Mouse (Mus musculus) layer of hippocampus, adult 18-20 months (tissue): Measurements from ENCODE around the gene Abcc5. TPM values are rescaled to one million over a fixed set of nuclear protein-coding genes. Genes with fewer than 3 reads are reported as not detected.

ENCODE experiments used
- DNase-seq, 2 experiments: peaks; one replicate each; pipeline ENCODE4 v3.0.0; 2022; ENCODE audit warnings: low spot score in 2 of 2
- total RNA-seq, 2 experiments: library from RNA; stranded (reverse); gene quantifications; 2 replicates each; pipeline ENCODE4 v1.2.3; 2021

The Abcc5 gene
- total RNA-seq, 2 experiments from 2014 or later, result 199 TPM

DNA sequence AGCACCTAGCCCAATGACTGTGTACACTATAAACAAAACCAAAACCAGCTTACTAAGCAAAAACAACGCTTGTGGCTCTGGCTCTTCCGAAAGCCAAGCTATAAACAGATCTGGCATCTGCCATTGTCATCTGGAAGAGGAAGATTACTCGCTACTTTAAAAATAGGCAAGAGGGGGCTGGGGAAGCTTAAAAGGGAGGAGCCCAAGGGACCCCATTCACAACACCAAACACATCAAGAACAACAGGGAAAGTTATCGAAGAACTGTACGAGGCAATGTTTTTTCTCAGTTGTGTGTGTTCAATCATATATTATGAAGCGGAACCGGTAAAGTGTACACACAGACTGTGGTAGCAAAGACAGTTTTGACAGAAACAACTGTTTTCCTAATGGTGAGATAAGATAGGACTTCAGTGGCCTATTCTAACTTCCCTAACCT is 1.9 kb downstream of the Abcc5 start:
- DNase-seq, result no peak

DNA sequence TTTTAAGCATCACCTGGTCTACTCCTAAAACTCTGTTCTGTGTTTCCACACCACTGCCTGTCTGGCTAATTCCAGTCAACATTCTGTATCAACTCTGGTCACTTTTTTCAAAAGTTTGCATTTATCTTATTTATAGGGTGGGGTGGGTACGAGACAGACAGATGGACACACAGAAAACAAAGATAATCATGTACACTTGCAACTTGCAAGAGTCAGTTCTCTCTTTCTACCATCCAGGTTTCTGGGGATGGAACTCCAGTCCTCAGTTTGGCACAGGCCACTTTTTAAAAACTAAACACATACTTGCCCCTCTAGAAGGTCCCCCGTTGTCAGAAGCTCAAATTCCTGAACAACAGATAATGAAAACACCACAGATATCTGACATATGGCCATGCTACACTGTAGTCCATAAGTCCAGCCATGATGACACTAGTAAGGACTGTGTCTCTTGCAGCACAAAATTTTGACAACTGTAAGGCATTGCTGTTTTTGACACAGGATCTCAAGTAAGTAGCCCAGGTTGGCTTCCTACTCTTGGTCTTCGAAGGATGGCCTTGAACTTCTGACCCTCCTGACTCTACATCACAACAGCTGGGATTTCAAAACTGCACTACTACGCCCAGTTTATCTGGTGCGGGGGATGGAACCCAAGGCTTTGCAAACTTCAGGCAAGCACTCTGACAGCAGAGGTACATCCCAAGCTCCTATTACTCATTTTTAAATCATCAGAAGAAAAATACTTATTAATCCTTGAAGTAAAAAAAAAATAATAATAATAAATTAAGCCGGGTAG is 3.1 kb downstream of the Abcc5 start:
- no peak for DNase-seq

DNA sequence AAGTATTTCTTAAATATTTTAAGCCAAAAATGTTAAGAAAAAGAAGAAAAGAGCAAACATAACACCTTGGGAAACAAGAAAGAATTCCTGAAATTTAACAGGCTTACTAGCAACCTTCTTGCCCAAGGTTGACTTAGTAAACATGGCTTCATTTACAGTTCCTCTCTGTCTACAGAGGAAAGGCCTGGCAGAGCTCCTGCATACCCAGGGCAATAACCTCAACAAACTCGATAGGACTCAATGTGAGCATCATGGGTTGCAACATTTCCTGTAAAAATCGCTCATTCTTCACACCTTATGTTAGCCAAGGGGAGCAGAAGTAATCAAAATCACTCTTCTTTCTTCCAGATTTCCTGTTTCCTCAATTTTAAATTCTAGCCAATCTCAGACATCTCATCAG is 8.1 kb downstream of the Abcc5 start:
- DNase-seq, result no peak

DNA sequence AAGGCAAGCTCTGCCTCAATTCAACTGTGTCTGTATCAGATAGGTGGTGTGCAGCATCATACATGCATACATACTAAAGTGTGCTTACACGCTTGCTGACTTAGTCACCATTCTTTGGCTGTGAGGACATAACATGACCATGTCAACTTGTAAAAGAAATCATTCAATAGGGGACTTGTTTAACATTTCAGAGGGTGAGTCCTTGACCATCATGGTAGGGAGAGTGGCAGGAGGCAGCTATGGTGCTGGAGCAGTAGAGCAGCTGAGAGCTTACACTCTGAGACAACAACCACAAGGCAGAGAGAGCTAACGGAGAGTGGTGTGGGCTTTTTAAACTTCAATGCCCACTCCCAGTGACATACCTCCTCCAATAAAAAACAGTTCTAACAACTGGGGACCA is 9.9 kb downstream of the Abcc5 start:
- no peak for DNase-seq

DNA sequence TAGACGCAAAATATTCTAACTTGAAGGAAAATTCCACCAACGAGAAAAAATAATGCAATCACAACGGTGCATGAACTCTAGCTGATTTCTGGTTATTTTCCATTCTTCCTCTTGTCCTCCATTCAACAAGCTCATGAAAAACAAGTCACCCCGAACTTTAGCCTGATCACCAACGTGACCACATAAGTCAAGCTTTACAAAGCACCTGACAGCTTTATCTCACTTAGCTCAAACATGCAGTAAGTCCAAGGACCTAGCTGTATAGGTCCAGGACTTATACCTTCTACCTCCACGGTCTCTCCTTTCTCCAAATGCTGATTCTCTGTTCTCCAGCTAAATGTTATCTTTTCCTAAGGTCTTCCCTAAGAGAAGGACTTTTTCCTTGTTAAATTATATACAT is 10.4 kb downstream of the Abcc5 start:
- no peak for DNase-seq

DNA sequence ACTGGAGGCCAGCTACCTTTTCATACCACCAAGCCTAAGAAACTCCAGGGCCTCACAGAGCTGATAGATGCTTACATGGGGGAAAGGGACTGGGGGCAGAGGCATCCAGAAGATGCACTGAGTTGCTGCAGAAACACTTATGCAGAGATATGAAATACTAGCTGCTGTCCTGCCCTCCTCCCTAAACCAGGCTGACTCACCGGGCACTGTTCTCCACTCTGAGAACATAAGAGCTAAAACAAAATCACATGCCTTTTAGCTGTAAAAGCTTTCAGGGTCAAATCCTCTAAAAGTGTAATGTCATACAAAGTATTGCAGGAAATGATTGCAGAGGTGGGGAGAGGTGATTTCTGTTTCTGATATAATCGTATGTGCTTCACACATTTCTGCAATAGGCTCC is 11.0 kb downstream of the Abcc5 start:
- no peak for DNase-seq

DNA sequence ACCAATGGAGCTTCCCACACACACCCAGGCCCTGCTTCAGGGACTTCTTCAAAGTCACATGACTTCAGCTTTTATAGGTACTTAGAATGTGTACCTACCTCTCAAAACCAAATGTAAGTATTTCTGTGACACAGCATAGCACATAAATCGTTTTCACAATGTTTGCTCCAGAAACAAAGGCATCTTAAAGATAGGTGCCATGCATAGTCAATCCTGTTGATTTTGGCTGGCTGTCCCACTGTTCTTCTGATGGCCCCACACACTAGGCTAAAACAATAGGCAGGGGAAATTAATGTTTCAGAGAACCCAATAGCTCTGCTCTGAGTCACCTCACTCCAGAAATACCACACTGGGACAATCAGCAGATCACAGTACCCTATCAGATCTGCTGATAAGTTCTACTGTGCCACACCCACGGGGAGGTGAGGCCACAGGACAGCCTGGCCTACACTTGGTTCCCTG is 12.3 kb downstream of the Abcc5 start:
- DNase-seq, result no peak

DNA sequence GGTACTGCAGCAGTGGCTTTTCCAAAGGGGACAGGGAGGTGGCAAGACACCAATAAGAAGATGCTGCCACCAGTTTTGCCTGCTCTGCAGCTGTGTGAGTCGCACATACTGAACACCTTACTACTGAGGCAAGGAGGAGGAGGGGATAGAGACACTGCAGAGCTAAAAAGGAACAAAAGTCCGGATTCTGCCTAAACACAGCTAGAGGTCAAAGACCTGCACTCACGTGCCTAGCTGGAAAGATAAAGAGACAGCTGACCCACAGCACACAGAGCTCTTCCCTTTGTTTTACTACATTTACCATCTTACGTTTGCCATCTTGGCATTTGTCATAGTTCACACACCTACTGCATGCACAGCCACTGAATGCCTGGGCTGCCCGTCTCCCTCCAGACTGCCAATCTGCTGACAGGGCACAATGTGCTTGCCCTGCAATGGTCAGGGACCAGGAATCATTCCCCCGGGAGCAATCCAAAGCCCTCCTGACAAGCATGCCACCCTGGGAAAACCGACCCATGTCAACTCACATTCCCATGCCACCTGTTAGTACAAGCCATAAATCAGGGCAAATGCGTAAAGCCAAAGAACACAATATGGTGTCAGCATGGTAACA is 14.1 kb downstream of the Abcc5 start:
- DNase-seq, result no peak

DNA sequence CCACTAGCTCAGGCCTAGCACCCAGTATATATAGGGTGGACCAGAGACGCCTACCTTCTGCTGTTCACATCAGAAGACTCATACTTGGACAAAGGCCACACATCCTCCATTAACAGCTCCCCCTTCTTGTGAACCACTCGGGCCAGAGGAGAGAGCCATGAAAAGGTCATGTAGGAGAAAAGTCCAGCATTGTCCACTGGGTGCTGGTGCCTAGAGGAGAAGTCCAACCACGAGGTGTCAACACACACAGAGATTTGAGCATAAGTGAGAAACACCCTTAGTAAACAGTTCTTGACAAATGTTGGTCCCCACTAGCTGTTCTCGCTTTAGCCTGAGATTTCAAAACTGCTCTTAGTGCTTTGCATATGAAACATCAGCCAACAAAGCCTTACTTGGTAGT is 20.9 kb downstream of the Abcc5 start:
- DNase-seq, result no peak

DNA sequence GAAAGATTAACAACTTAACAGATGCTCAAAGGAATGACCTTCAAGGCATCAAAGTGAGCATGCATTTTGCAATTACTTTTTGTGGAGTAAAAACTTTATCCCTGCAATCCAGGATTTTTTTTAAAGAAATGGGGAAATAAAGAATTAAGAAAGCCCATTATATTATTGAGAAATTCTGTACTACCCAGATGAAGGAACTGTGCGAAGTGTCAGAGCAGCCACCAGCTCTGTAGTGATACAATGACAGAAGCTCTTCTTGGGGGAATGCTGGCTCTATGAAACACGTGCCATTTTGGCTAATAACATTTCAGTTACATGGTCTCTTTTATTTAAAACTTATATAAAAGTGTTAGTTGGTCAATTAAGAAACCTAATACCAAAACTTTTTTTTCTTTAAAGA is 22.9 kb downstream of the Abcc5 start:
- DNase-seq, result no peak

DNA sequence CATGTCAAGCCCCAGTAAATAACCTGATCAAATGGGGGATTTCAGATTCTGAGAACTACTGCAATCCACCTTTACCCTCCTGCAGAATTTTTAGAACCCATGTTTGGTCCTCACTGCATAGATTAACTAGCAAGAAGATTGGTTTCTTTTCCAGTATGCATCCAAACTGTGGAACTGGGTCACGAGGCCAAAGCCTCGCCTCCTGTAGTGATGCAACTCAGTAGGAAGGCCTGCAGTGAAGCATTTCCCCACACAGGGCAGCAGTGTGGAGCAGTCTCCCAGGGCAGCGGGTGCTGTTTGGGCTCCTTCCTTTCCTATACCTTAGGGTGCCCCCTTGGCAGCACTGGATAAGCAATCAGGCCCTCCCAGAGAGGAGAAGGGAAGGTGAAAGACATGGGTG is 24.6 kb downstream of the Abcc5 start:
- no peak for DNase-seq

DNA sequence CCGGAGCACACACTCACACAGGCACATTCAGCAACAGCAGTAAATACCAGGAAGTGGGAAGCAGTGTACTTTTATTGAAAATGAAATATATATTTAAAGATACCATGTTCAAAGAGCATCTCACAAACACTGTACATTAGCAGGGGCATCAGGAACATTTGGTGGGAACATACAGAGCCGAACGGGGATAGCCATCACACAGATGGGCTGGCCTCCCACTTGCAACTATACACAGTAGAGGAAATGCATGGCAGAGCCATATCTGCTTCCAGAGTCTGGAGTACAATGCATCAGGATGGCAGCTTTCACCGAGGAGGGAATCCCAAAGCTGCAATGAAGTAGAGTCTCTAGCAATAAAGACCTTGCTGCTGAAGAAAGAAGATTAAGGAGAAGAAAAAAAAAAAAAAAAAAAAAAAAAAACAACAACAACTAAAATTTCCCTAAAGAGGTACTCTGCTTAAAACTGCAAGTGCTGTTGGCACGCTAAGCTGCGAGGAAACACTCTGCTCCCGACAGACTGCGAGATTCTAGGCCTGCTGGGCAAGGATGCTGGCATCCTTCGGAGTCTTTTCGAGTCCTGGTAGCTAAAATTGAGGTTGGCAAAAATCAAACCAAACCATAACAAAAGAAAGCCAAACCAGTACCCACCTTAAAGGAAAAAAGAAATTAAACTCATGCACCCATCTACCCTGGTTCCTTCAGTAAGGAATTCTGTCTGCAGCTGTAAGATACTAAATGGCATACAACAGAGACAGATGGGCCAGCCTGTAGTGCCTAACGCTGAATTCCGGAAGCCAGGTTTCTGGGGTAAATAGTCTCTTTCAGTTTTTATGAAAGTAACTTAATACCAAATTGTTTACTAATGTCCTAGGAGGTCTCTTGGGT is 25.2 kb downstream of the Abcc5 start:
- peak in 1 of 2 experiments; percentile 38 for DNase-seq

DNA sequence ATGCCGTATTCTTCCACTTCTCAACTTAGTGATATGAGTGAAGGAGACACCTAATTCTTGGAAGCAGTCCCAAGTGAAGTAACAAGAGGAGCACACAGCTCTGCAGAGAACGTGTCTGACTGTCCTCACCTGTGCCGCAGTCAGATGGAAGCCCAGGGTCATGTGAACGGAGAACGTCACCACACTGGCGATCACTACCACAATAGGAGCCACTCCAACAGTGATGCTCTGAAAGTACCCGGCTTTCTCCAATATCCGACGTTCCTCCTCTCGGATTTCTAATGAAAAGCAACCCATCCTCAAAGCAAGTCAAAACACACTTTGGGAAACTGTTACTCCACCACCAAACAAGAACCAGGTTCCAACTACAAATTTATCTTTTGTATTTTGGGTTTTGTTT is 29.3 kb downstream of the Abcc5 start:
- DNase-seq, result no peak

DNA sequence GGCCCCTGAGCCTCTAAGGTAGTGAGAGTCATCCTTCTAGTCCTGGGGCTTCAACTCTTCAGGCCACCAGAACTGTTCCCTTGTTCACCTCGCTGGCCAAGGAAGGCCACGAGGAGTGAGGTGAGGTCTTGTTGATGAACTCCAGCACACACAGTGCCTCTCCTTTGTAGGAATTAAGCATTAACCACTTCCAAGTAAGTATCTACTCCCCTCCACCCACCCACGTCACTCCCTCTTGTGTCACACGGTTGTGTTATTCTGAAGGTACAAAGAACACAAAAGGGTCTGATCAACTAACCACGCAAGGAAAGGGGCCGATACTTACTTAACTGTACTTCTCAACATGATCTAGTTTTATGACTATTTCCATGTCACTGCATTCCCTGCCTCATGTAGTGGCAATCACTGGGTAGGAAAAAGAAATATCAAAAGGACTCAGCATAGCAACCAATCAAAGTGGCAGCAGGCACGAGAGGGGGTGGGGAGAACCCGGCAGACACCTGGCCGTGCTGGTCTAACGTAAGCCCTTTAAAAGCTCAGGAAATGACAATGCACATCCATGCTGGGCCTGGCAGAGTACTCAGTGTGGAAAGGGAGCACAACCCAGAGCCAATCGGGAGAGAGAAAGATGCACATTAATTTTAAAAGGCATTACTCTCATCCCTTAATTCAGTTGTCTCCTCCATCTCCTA is 30.8 kb downstream of the Abcc5 start:
- DNase-seq, result no peak

DNA sequence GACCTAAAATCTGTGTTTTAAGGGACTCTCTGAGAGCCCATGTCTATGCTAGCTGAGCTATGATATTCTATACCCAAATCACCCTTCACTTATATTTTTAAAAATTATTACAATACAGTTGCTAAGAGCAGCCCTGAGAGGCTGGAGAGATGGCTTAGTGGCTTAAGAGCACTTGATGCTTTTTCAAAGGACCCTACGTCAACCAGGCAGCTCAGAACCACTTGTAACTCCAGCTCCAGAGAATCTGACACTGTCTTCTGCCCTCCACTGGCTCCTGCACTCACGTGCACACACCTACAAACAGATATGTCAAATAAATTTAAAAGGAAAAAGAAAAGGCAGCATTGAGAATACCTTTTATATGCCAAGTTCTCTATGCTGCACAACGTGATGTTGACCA is 34.4 kb downstream of the Abcc5 start:
- no peak for DNase-seq

DNA sequence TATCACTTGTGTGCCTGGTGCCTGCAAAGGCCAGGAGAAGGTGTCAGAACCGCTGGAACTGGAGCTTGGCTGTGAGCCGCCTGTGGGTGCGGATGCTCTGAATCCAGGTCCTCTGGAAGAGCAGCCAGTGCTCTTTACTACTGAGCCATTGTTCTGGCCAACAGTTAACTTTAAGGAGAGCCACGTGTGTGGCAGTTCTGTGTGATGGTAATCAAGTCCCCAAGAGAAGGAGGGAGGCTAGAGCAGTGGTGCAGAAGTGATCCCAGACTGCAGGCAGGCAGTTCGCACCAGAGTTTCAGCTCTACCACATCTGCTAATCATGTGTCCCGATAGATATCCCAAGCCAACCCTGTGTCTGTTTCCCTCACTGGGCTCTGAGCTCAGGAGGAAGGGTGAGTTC is 36.0 kb downstream of the Abcc5 start:
- no peak for DNase-seq

DNA sequence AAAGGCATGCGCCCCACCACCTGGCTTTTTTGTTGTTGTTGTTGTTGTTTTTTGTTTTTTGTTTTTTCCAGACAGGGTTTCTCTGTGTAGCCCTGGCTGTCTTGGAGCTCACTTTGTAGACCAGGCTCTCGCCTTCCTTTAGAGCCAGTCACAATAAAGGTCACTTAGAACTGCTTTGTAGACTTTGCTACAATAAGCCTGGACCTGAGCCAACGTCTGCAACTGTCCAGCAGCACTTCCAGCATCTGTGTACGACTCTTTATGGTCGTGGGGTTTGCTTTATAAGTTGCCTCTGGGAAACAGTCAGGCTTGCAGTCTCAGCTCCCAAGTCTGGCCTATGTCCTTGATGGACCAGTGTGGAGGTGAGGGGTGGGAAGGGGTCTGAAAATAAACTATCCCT is 45.2 kb downstream of the Abcc5 start:
- DNase-seq, result no peak

DNA sequence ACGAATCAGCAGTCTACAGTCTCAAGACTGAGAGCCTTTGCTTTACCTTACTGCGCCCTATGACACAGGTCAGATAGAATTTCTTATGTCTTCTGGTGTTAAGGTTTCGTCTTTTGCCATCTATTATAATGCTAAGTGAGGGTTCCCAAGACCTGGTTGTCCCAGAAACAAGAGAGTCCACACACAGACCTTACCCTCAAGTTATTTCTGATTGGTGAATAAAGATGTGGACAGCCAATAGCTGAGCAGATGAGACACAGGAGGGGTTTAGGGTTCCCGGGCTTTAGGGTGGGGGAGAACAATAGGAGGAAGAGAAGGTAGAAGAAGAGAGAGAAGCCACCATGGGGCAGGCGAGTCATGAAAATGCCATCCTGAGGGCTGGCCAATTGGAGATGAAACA is 50.9 kb downstream of the Abcc5 start:
- DNase-seq, result no peak

DNA sequence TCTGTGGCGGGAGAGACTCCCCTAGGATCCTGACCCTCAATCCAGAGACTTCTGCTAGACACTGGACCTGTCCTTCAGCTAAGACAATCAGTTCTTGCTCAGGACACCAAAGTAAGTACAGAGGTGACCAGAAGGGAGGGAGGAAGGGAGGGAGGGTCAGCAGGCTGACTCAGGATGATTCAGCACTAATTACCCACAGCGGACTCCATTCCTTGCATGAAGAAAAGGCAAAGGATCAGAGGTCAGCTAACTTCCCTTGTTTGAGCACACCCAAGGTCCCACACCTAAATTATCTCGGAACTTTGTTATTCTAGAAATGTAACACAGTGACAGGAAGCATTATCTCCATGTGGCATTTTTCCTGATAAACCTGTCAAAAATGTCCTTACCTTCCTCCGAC is 54.5 kb downstream of the Abcc5 start:
- no peak for DNase-seq

DNA sequence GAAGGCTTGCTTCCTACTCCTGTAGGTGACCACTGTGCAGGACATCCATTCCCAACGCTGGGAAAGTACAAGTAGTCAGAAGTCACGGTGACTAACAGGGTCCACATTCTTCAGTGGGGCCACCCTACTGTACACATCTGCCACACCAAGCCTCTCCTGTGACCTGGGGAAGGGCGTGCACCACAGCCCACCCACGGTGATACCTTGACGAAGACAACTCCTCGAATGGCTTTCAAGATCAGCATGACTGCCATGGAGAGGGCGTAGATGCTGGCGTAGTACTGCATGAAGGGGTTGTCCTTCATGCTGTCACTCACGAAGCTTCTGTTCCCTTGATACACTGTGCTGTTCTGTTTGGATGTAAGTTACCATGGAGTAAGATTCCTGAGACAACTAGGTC is 58.0 kb downstream of the Abcc5 start:
- no peak for DNase-seq

DNA sequence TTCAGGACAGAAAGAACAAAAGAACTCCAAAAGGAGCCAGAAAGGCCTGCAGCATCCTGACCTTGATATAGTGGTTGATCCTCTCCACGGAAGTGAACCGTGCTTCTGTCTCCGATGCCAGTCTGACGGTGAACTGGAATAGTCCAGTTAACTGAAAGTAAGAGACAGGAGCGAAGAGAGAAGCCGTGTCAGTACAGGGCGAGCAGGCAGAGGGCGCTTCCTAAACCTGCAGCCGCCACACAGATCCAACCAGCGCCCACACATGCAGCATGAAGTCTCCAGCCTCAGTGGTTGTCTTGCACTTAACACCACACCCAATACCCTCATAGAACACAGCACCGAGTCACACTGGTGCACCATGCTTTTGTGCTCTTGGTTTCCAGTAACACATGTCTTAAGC is 64.1 kb downstream of the Abcc5 start:
- DNase-seq, result no peak
